Mouse (Mus musculus) embryonic fibroblast, embryonic 13.5 days (primary cell): ENCODE measurements around the gene Dnal4.
A peak's percentile ranks its signal among the peaks of the same experiment; 100 is the strongest.

ENCODE experiments used
- CTCF ChIP-seq: IDR thresholded peaks from 2 replicates; pipeline ENCODE4 v1.5.1; 2011; ENCODE audit warnings: mild to moderate bottlenecking, control low read depth, low read length, moderate library complexity, borderline replicate concordance; ENCODE audit not compliant: insufficient read depth
- POLR2A ChIP-seq: IDR thresholded peaks from 2 replicates; pipeline ENCODE4 v1.6.1; 2011; ENCODE audit warnings: low read depth, mild to moderate bottlenecking, control low read depth, low read length, moderate library complexity

GRCm38 (mm10) chr15:79774117-79775027 is 3.3 kb downstream of the Dnal4 start:
- no peak for TF ChIP-seq CTCF
- peak; percentile 78 for TF ChIP-seq POLR2A
